Mouse (Mus musculus): ENCODE results near the gene Gpr3.

Gpr3 gene

GRCm38 (mm10) chr4:133169237-133170055 lies 42.9 kb downstream of the Gpr3 start:
- DNase-seq: peak; percentile 49

- no peak for DNase-seq
Measured at GRCm38 (mm10) chr4:133166773-133167172, 45.6 kb downstream of the Gpr3 start.

GRCm38 (mm10) chr4:133162196-133162595 lies 50.1 kb downstream of the Gpr3 start:
- DNase-seq: no peak

DNA sequence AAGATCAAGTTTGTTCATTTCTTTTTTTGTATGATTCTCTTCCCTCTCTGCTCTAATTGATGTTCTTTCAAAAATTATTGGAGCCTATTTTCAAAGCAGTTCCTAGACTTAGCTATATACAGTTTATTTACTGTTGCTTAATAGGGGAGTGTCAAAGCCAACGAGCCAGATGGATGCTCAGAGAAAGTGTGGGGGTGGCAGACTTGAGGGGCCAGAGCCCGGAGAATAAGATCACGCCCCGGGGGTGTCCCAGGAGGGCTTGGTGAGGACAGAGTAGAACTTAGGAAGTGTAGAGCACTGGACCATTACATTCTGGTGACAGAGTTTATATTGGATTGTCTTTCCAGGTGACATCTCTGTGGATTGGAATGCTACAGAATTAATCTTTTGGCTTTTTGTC lies 51.5 kb downstream of the Gpr3 start:
- no peak for DNase-seq

DNA sequence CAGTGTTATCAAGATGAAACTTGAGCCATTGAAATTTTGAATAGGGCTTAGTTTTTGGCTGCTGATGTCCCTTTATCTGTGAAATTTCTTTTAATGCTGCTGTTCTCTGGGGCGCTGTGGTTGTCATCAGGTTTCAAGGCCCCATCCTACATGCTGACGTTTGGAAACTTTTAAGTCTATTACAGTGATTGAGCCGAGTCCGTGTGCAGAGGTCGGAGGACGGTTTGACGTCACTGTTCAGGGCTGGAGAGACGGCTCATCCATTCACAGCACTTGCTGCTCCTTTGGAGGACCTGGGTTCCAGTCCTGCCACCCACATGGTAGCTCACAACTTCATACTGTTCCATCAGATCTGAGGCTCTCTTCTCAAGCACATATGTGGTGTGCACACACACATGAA lies 52.1 kb downstream of the Gpr3 start:
- no peak for DNase-seq

- DNase-seq: no peak
Measured at GRCm38 (mm10) chr4:133159646-133160045, 52.7 kb downstream of the Gpr3 start.

Data from kidney, adult 9 months (tissue).